Mouse (Mus musculus) forebrain, embryonic 10.5 days (tissue): ENCODE results near the gene Mien1. TPM values are rescaled to one million over a fixed set of nuclear protein-coding genes. Genes with fewer than 3 reads are reported as not detected.

Experiments
- DNase-seq: peaks from one replicate; pipeline ENCODE4 v3.0.0-alpha.2; 2017; ENCODE audit warnings: low spot score; ENCODE audit errors: extremely low spot score
- H3K27ac ChIP-seq: fragments of 300-500 bp; sonication (generic); 2 replicates; pipeline ENCODE4 v1.5.1; 2016; ENCODE audit warnings: mild to moderate bottlenecking
- H3K27me3 ChIP-seq: fragments of 300-500 bp; sonication (generic); 2 replicates; pipeline ENCODE4 v1.6.1; 2016; ENCODE audit warnings: mild to moderate bottlenecking; ENCODE audit not compliant: poor library complexity, severe bottlenecking
- H3K36me3 ChIP-seq: fragments of 300-500 bp; sonication (generic); replicated peaks from 2 replicates; pipeline ENCODE4 v1.6.1; 2016; ENCODE audit warnings: mild to moderate bottlenecking, moderate library complexity
- H3K4me1 ChIP-seq: fragments of 300-500 bp; sonication (generic); 2 replicates; pipeline ENCODE4 v1.6.1; 2016
- H3K4me3 ChIP-seq: fragments of 300-500 bp; sonication (generic); 2 replicates; pipeline ENCODE4 v1.5.1; 2016; ENCODE audit warnings: mild to moderate bottlenecking, moderate library complexity
- H3K9me3 ChIP-seq: fragments of 300-500 bp; sonication (generic); 2 replicates; pipeline ENCODE4 v1.6.1; 2016; ENCODE audit warnings: mild to moderate bottlenecking, moderate library complexity
- WGBS: fragments of 180-500 bp; shearing (Covaris S2); methylation state at CpG from one replicate; pipeline ENCODE4 v1.1.7; 2016; 5-methylcytosine and 5-hydroxymethylcytosine counted together
- polyA plus RNA-seq: library from polyadenylated mRNA; unstranded; fragments of >200 nt; fragmentation: Nextera tagmentation; extraction: Ambion mirVana; gene quantifications from 2 replicates; pipeline ENCODE4 v1.2.1, GENCODE M21; 2016

The Mien1 gene
- polyA plus RNA-seq, 1 experiment from 2014 or later: 94.3 TPM

- Histone ChIP-seq H3K9me3 (no peaks in the 10 kb centered on the region), H3K27me3 (peaks cover 47% of the 10 kb centered on the region)
- 93% methylated on average over 1 of the region's 1 CpGs for WGBS
These were observed 4.9 kb upstream of the Mien1 start for GRCm38 (mm10) chr11:98443688-98444087.

GRCm38 (mm10) chr11:98437441-98437840, 1.4 kb downstream of the Mien1 start:
- Histone ChIP-seq H3K4me3 (peak overlapping the region; percentile 87), H3K27ac (no peak overlapping the region), H3K36me3 (peaks cover 51% of the 10 kb centered on the region), H3K4me1 (peaks cover 11% of the 10 kb centered on the region), H3K9me3 (no peaks in the 10 kb centered on the region), H3K27me3 (no peaks in the 10 kb centered on the region)
- no peak for DNase-seq
- WGBS: 92% methylated on average over 6 of the region's 6 CpGs

More at GRCm38 (mm10) chr11:98443688-98444087, 4.9 kb upstream of the Mien1 start:
- Histone ChIP-seq H3K4me1 (peaks cover 34% of the 10 kb centered on the region), H3K4me3 (no peak overlapping the region), H3K27ac (no peak overlapping the region), H3K36me3 (no peaks in the 10 kb centered on the region)
- no peak for DNase-seq

GRCm38 (mm10) chr11:98435723-98436122, 3.1 kb downstream of the Mien1 start:
- Histone ChIP-seq H3K4me3 (no peak overlapping the region), H3K36me3 (peaks cover 67% of the 10 kb centered on the region), H3K4me1 (peaks cover 11% of the 10 kb centered on the region), H3K27ac (no peak overlapping the region), H3K9me3 (no peaks in the 10 kb centered on the region), H3K27me3 (no peaks in the 10 kb centered on the region)
- 91% methylated on average over 9 of the region's 9 CpGs for WGBS
- DNase-seq: no peak

GRCm38 (mm10) chr11:98431743-98432502, 6.9 kb downstream of the Mien1 start:
- H3K27ac ChIP-seq: no peak overlapping the region
- DNase-seq: no peak
- H3K9me3 ChIP-seq: no peaks in the 10 kb centered on the region
- H3K27me3 ChIP-seq: no peaks in the 10 kb centered on the region
- no peak overlapping the region for H3K4me3 ChIP-seq
- H3K36me3 ChIP-seq: peaks cover 94% of the 10 kb centered on the region
- 84% methylated on average over 9 of the region's 9 CpGs for WGBS
- no peaks in the 10 kb centered on the region for H3K4me1 ChIP-seq

GRCm38 (mm10) chr11:98428436-98428835, 10.4 kb downstream of the Mien1 start:
- H3K27ac ChIP-seq: no peak overlapping the region
- H3K27me3 ChIP-seq: no peaks in the 10 kb centered on the region
- no peak for DNase-seq
- H3K9me3 ChIP-seq: no peaks in the 10 kb centered on the region
- H3K36me3 ChIP-seq: peaks cover 83% of the 10 kb centered on the region
- WGBS: 89% methylated on average over 5 of the region's 5 CpGs
- H3K4me3 ChIP-seq: no peak overlapping the region
- H3K4me1 ChIP-seq: no peaks in the 10 kb centered on the region

- Histone ChIP-seq H3K27ac (no peak overlapping the region), H3K4me1 (no peaks in the 10 kb centered on the region), H3K4me3 (no peak overlapping the region), H3K9me3 (no peaks in the 10 kb centered on the region), H3K36me3 (peaks cover 84% of the 10 kb centered on the region), H3K27me3 (no peaks in the 10 kb centered on the region)
- DNase-seq: no peak
- 91% methylated on average over 7 of the region's 7 CpGs for WGBS
These were observed 12.2 kb downstream of the Mien1 start for GRCm38 (mm10) chr11:98426592-98426991.

GRCm38 (mm10) chr11:98418939-98419547, 19.7 kb downstream of the Mien1 start:
- Histone ChIP-seq H3K4me1 (peaks cover 12% of the 10 kb centered on the region), H3K27me3 (peaks cover 9% of the 10 kb centered on the region), H3K36me3 (peaks cover 34% of the 10 kb centered on the region), H3K4me3 (no peak overlapping the region), H3K9me3 (no peaks in the 10 kb centered on the region), H3K27ac (no peak overlapping the region)
- 82% methylated on average over 10 of the region's 10 CpGs for WGBS
- DNase-seq: no peak

GRCm38 (mm10) chr11:98418273-98418672, 20.5 kb downstream of the Mien1 start:
- DNase-seq: no peak
- H3K9me3 ChIP-seq: no peaks in the 10 kb centered on the region
- no peak overlapping the region for H3K4me3 ChIP-seq
- peaks cover 19% of the 10 kb centered on the region for H3K4me1 ChIP-seq
- no peak overlapping the region for H3K27ac ChIP-seq
- H3K27me3 ChIP-seq: peaks cover 16% of the 10 kb centered on the region
- peaks cover 28% of the 10 kb centered on the region for H3K36me3 ChIP-seq
- WGBS: 80% methylated on average over 6 of the region's 6 CpGs

- Histone ChIP-seq H3K36me3 (peaks cover 16% of the 10 kb centered on the region), H3K27me3 (peaks cover 28% of the 10 kb centered on the region), H3K4me3 (no peak overlapping the region), H3K9me3 (no peaks in the 10 kb centered on the region), H3K4me1 (peaks cover 30% of the 10 kb centered on the region), H3K27ac (no peak overlapping the region)
- 81% methylated on average over 1 of the region's 1 CpGs for WGBS
- DNase-seq: no peak
These were observed 21.7 kb downstream of the Mien1 start for GRCm38 (mm10) chr11:98417074-98417473.

GRCm38 (mm10) chr11:98414162-98414561, 24.6 kb downstream of the Mien1 start:
- 17% methylated on average over 2 of the region's 2 CpGs for WGBS
- Histone ChIP-seq H3K27ac (no peak overlapping the region), H3K4me3 (peak overlapping the region; percentile 97; the same call in 1 of the 2 replicates), H3K27me3 (peaks cover 57% of the 10 kb centered on the region), H3K36me3 (no peaks in the 10 kb centered on the region; the same call in 1 of the 2 replicates), H3K4me1 (peaks cover 46% of the 10 kb centered on the region), H3K9me3 (no peaks in the 10 kb centered on the region)
- DNase-seq: no peak

GRCm38 (mm10) chr11:98413731-98414130, 25.1 kb downstream of the Mien1 start:
- WGBS: 33% methylated on average over 7 of the region's 7 CpGs
- H3K27me3 ChIP-seq: peaks cover 61% of the 10 kb centered on the region
- H3K4me3 ChIP-seq: peak overlapping the region; percentile 97
- DNase-seq: no peak
- peak overlapping the region; percentile 91 for H3K27ac ChIP-seq
- no peaks in the 10 kb centered on the region for H3K9me3 ChIP-seq
- H3K36me3 ChIP-seq: no peaks in the 10 kb centered on the region; the same call in 1 of the 2 replicates
- peaks cover 51% of the 10 kb centered on the region for H3K4me1 ChIP-seq

GRCm38 (mm10) chr11:98412797-98413301, 25.9 kb downstream of the Mien1 start:
- H3K4me1 ChIP-seq: peaks cover 54% of the 10 kb centered on the region
- H3K27me3 ChIP-seq: peaks cover 63% of the 10 kb centered on the region
- H3K27ac ChIP-seq: peak overlapping the region; percentile 91
- H3K4me3 ChIP-seq: peak overlapping the region; percentile 97
- H3K9me3 ChIP-seq: no peaks in the 10 kb centered on the region
- no peaks in the 10 kb centered on the region for H3K36me3 ChIP-seq
- 0% methylated on average over 40 of the region's 40 CpGs for WGBS
- peak; percentile 62 for DNase-seq

GRCm38 (mm10) chr11:98412273-98412796, 26.5 kb downstream of the Mien1 start, which contains the start of gene Erbb2:
Gene Erbb2, plus strand, starts transcription at chr11:98412470.
- Histone ChIP-seq H3K4me3 (peak within 1 kb of the TSS; percentile 97), H3K27ac (peak within 1 kb of the TSS; percentile 91), H3K9me3 (no peaks in the 10 kb centered on the region), H3K36me3 (no peaks in the 10 kb centered on the region), H3K4me1 (peaks cover 54% of the 10 kb centered on the region), H3K27me3 (peaks cover 63% of the 10 kb centered on the region)
- WGBS: under 1% methylated on average over 49 of the region's 49 CpGs
- peak; percentile 85 for DNase-seq
